Mouse (Mus musculus) liver, embryonic 14.5 days (tissue): Measurements from ENCODE around the gene Ppp1r13l.

Experiments
- CTCF ChIP-seq: IDR thresholded peaks from 2 replicates; pipeline ENCODE4 v1.5.1; 2016; ENCODE audit warnings: antibody characterized with exemption, low read depth, control low read depth
- EP300 ChIP-seq: IDR thresholded peaks from 2 replicates; pipeline ENCODE4 v1.6.1; 2016; ENCODE audit warnings: antibody characterized with exemption, low read depth

- TF ChIP-seq CTCF = no peak
- no peak for TF ChIP-seq EP300
These were observed 67.3 kb downstream of the Ppp1r13l start for GRCm38 (mm10) chr7:19426888-19427287.
